Mouse (Mus musculus) adrenal gland, adult 8-10 months (tissue): ENCODE measurements around the gene Olfr275. TPM values are rescaled to one million over a fixed set of nuclear protein-coding genes. Genes with fewer than 3 reads are reported as not detected.
"Not testable (repeated sequence)": the region's sequence is repeated elsewhere in the genome, so short reads cannot be mapped to it uniquely, and the experiment has no call there.

ENCODE experiments used
- DNase-seq: peaks from one replicate; pipeline ENCODE4 v3.0.0; 2022
- total RNA-seq, 4 experiments: library from RNA; stranded (reverse); gene quantifications; 2 replicates each; pipeline ENCODE4 v1.2.4; 2022

Gene Olfr275
- total RNA-seq, result not detected

DNA sequence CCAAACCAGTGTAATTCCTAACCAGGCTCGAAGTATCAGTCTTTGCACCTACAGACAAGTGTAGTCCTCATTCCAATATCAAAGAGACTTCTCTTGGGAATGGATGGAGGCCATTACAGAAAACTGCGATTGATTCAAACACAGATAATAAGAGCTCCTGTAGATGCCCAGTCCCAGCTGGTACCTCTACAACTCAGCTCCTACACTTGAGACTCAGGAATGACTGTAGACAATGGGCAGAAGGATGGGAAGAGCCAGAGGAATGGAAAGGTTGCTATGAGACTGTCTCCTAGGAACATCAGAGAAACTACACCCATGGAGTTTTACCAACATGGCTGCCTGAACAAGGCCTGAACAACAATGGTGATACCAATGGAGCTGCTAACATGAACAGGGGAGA lies at the start of gene Olfr275:
Olfr275 (plus strand) TSS at position 301 of the 400 bp plus-strand sequence.
- DNase-seq, result no peak

DNA sequence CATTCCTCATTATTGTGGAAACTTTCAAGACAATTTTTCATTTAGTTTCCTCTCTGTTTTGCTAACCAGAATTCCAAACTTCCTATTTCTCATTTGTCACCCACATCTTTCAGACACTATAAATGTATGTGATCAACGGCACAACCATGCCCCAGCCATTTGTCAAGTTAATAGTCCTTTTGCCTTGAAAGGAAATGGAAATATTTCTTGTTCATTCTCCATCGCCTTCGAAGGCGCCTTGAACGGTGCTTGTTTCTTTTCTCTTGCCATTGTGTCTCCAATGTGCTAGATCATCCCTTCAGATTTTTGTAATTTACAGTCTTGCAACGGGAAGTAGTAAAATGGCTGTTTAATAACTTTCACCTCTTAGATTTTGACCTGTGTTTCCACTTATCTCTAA lies 48.8 kb upstream of the Olfr275 start:
- no peak for DNase-seq

GRCm38 (mm10) chr4:52772186-52772585 lies 42.2 kb upstream of the Olfr275 start:
- no peak for DNase-seq

GRCm38 (mm10) chr4:52800013-52800412 lies 14.4 kb upstream of the Olfr275 start:
- DNase-seq, result no peak

GRCm38 (mm10) chr4:52811871-52812270 lies 2.5 kb upstream of the Olfr275 start:
- no peak for DNase-seq

GRCm38 (mm10) chr4:52821375-52821774 lies 7.0 kb downstream of the Olfr275 start:
- no peak for DNase-seq

DNA sequence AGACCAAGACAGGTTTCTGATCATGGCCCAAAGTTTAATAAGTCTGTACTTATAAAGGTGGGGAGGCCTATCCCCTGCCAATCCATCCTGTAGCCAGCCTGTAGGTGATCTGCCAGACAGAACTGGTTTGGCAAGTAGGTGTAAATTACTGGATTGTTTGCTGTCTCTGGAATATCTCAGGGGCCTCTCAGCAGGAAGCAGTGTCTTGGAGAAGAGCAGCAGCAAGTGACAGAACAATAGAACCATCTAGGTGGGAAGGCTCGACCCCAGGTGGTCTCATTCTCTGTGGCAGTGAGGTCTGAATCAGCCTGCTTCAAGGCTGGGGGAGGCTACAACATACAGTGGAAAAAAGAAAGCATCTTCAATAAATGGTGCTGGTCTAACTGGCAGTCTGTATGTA lies 31.0 kb downstream of the Olfr275 start:
- DNase-seq, result not testable (repeated sequence)

DNA sequence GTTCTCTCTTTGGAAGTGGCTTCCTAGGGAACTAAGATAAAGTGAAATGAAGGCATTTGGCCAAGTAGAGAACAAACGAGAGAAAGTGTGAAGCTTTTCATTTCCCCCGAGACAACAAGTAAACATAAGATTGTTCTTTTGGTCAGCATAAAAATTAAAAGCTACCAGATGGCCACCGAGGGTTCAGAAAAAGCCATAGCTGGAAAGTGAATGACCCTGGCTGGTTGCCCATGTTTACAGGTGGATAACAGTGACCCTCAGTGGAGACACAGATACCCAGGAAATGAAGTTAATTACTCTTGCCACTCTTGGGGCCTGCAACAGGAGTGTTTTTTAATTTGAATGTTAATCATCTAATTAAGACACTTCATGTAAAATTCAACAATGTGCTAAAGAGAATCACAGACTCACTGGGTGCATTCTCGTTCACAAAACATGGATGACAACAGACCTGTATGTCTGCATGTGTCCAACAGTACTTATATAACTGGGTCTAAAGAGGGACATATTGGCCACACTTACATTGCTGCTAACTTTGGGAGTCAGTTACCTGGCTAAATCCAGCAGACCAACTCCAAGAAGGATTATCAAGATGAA lies 34.7 kb downstream of the Olfr275 start:
- no peak for DNase-seq

DNA sequence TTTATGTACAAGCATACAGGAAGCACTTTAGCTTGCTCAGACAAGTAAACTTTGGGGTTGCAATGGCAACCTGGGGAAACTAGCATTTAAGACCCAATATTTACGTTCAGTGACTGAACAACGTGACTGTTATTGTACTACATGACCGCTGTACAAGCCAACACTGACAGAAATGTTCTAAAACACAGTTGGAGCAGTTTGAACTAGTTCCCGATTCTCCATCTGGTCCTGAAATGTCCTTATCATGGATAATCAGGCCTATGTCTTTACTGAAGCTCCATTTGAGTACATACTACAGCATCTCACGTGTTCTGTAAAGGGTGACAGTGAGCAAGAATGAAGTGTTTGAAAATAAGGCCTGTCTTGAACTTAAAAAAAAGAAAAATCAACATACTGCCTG lies 35.3 kb downstream of the Olfr275 start:
- no peak for DNase-seq

DNA sequence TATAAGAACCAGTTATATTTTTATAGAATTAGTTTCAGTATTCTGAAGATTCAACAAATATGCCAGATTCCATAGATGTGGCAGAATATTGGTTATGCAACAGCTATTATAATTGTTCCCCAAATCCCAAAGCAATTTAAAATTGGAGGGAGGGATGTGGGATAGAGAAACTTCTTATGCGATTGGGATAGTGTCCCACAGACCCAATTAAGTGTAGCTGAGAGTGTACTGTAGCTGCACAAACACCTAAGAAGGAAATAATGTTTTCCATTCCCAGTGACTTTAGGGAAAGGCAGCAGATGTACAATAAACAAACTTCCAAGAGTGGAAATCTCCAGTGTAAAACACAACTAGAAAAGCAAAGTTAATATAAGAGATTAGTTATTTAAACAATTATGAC lies 44.7 kb downstream of the Olfr275 start, which contains the start of gene Olfr273:
Olfr273 (minus strand) TSS at position 101 of the 400 bp plus-strand sequence.
- no peak for DNase-seq

GRCm38 (mm10) chr4:52864156-52864555 lies 49.8 kb downstream of the Olfr275 start:
- no peak for DNase-seq

Other genes with a start within 250 kb of the Olfr275 start
- not detected for gene Toporsl, start 218.3 kb upstream of the Olfr275 start, total RNA-seq
- not detected for gene Olfr273, start 44.6 kb downstream of the Olfr275 start, total RNA-seq
- not detected for gene Olfr272, start 104.6 kb downstream of the Olfr275 start, total RNA-seq
- gene Olfr270, start 149.9 kb downstream of the Olfr275 start, total RNA-seq, result not detected
- gene Nipsnap3a, start 174.7 kb downstream of the Olfr275 start, total RNA-seq, result not detected
- gene Nipsnap3b, start 197.3 kb downstream of the Olfr275 start, total RNA-seq, result 10 to 100 TPM; 28.6 to 54.0 (median 39.0) TPM